Mouse (Mus musculus): ENCODE results near the gene Psma1.

Gene Psma1

DNA sequence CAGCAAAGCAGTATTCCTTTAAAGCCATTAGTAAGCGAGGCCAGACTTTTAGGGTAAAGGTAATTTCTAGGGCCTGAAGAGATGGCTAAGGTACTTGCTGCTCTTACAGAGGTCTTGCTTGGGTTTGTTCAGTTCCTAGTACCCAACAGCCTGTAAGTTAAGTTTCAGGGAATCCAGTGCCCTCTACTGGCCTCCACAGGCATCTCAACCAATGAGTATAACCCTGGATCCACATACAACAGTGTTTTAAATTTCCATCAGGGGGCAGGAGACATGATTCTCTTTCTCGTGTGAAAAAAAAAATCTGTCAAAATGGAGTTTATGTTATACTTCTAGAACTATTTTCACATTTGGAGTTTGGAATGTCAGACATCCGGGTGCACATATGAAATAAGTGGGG, 5.8 kb upstream of the Psma1 start:
- in situ Hi-C loops (cut with MboI, MseI): loop anchor here (25.0 kb wide), 1 partner anchor 206 kb away; no protein-coding TSS in a partner anchor

DNA sequence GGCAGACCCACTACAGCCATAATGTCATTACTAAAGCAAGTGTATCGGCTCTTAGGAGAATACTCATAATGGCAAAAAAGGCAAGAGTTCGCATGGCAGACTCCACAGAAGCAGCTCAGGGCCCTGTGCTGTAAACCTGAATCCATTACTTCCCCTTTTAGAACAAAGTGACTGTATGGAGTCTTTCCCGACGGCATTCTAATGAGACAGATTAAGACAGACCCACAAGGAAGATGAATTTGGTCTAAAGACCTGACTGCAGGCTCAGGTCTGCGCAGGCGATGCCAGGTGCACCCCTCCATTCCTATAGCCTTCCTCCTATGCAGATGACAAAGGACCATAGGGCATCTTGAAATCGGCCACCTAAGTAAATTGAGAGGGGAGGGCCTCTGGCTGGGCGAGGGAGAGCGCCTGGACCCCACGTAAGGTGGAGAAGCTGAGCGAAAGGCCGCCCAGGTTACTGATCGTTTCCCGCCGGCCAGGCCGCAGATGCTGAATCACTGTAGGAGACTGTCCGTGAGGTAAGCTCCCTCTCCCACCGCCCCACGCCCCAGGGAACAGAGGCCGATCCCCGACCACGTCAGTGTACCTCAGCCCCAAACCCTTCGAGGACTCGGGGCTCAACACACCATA, 430 bp downstream of the Psma1 start:
- in situ Hi-C loops (cut with MboI, MseI): loop anchor here (25.0 kb wide), 1 partner anchor 212 kb away; no protein-coding TSS in a partner anchor

DNA sequence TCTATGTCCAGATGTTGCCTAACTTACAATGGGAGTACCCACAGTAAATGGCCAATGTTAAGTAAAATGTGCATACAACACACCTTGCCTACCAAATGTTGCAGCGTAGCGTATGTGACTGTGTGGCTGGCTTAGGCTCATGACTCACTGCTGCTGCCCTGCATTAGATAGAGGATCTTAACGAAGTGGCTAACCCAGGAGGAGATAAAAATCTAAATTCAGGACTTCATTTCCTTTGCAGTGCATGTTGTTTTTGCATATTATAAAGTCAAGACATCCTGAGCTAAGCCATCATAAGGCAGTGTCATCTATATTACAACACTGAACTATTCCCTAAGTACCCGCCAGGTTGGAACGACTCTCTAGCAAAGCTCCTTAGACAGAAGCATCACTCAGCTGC, 7.5 kb downstream of the Psma1 start:
- in situ Hi-C loops (cut with MboI, MseI): no loop called here

DNA sequence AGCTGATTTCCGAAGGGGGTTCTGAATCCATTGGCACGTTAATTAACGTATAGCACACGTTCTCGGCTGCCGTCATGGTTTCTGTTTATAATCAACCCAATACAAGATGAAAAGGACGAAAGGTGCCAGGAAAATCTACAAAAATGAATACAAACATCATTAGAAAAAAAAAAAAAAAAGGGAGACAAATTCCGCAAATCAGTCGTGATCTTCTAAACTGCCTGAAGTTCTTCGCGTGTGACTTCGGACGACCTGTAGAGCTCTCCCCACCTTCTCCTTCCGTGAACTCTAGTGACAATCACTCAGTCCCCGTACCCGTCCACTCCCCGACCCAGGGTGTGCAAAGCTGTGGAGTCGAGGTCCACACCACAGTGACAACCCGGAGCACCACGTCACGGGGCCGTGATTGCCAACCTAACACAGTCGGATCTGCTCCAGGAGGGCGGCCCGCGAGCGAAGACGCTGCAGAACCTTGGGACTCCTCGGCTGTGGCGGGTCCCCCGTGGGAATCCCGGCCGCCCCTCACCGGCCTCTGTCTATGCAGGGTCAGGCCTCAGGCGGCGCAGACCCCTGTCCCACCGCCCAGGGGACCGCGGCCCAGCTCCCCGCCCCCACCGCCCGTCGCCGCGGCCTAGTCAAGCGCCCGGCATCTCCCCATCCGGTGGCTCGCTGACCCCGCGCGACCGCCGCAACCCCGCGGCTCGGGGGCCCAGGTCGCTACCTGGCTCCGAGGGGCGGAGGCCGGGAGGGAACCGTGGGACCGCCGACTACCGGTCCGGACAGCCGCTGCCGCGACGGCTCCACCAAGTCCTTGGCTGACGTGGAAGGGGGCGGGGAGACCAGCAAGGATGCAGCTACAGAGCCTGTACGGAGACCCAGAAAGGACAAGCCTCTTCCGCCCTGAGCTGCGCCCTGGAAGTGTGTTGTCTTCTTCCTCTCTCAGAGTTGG, 21.8 kb downstream of the Psma1 start, which contains the start of gene Copb1:
Gene Copb1, minus strand, starts transcription at position 827 of the 949 bp plus-strand sequence.
- in situ Hi-C loops (cut with MboI, MseI): no loop called here

DNA sequence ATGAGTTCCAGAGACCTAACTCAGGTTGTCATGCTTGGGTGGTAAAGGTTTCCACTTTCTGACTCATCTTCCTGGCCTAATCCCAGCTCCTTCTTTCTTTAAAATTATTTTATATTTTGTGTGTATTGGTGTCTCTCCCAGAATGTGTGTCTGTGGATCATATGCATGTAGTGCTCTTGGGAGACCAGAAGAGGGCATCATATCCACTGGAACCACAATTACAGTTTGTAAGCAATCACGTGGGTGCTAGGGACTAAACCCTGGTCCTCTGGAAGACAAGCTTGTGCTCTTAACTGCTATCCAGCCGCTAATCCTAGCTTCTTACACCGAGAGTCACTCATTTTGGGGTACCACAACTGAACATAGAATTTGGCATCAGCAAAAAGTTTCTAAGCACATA, 24.2 kb downstream of the Psma1 start:
- in situ Hi-C loops (cut with MboI, MseI): no loop called here

DNA sequence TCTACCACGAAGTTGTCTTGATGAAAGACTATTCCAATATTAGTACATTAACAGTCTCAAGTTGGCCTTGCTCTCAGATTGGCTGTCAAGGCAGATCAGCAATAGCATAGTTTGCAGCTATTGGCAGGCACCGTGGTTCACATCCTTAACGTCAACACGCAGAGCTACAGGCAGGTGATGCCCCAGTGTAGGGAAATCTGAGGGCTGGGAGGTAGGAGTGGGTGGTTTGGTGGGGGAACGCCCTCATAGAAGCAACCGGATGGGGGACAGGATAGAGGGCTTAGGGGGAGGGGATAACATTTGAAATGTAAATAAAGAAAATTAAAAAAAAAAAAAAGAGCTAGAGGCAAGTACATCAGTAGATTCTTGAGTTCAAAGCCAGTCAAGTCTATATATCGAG, 41.9 kb downstream of the Psma1 start:
- in situ Hi-C loops (cut with MboI, MseI): no loop called here

DNA sequence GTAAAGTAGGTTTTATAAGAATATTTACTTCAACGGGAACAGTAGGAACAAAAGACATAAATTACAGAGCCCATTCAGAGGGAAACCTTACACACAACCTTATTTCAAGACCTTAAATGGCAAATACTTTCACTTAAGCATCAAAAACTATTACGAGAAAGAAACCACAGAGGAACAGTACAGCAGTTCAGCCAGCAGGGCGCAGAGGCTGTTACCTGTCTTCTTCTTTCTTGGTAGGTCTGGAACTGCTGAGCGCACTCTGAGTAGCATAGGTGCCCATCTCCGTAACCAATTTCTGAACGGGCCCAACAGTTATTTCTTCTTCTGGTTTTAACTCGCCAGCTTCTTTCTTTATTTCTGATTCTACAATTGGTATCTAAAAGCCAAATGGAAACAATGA, 42.9 kb downstream of the Psma1 start:
- in situ Hi-C loops (cut with MboI, MseI): no loop called here

DNA sequence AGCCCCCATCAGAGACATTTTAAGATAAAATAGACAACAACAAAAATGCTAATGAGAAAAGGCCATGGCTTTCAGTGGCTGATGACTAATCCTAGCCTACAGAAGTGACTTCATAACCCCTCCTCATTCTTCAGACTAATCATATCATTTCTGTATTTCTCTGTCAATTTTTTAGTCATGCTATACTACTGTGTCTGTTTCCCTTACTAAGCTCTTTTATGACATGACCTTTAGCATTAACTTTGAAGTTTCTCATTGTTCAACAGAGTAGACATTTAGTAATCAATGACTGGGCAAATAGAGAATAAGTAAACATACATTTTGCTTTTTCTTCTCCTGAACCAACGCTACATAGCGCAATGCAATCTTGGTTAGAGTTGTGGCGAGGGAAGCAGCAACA, 44.1 kb downstream of the Psma1 start:
- in situ Hi-C loops (cut with MboI, MseI): no loop called here

DNA sequence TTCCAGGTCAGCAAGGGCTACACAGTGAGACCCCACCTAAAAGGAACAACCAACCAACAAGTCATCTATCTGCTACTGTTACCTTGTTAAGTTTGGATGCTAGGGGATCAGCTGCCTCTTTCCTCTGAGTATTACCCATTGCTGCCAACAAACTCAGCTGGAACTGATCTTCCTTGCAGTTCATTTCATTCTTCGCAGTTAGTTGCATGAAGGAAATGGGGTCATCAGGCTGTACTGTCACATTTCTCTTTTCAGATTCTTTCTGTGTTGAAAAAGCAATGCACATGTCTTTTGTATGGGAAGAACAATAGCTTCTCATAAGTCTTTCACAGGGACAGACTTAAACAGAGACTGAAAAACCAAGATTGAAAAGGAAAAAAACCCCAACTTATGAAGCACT, 49.4 kb downstream of the Psma1 start:
- in situ Hi-C loops (cut with MboI, MseI): no loop called here

DNA sequence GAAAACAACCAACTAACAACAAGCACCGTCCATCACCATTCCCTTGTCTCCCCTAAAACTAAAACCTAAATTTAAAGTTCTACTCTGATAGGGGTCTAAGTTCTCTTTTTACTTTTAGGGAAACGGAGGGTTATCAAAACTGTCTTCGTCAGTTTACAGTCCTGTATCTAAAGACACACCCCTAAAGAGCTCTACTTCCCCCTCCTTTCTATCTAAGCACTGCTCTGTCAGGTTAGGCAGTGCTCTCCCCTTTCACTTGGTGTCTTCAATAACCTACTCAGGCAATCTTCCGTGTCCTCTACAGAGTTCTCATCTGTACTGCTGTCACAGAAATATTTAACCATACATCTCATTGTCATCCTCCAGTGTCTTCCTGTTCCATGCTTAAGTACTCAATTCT, 55.5 kb downstream of the Psma1 start:
- in situ Hi-C loops (cut with MboI, MseI): loop anchor here (25.0 kb wide), 2 partner anchors 158 to 458 kb away; partner anchors contain the start of gene Spon1

DNA sequence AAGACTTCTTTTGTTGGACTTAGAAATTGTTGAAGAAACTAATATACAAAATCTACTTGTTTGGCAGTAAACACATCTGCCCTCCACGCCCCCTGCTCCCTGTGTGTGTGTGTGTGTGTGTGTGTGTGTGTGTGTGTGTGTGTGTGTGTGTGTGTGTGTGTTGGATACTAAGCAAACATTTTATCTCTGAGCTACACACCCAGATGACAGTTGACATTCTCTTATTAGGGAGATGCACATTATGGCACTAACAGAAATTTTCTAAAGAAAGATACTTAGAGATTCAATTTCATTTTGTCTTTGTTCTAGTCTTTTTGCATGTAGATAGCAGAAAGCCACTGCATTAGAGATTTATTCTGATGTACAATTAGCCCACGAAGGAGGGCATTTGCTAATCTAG, 59.0 kb downstream of the Psma1 start:
- in situ Hi-C loops (cut with MboI, MseI): loop anchor here (25.0 kb wide), 2 partner anchors 155 to 455 kb away; partner anchors contain the start of gene Spon1
